Mouse (Mus musculus): ENCODE measurements around the gene Nle1. TPM values are rescaled to one million over a fixed set of nuclear protein-coding genes. Genes with fewer than 3 reads are reported as not detected.

Nle1 gene
- polyA plus RNA-seq (2015; fragmentation: Nextera tagmentation; extraction: Ambion mirVana), result 32.0 and 37.5 TPM in 2 replicates

DNA sequence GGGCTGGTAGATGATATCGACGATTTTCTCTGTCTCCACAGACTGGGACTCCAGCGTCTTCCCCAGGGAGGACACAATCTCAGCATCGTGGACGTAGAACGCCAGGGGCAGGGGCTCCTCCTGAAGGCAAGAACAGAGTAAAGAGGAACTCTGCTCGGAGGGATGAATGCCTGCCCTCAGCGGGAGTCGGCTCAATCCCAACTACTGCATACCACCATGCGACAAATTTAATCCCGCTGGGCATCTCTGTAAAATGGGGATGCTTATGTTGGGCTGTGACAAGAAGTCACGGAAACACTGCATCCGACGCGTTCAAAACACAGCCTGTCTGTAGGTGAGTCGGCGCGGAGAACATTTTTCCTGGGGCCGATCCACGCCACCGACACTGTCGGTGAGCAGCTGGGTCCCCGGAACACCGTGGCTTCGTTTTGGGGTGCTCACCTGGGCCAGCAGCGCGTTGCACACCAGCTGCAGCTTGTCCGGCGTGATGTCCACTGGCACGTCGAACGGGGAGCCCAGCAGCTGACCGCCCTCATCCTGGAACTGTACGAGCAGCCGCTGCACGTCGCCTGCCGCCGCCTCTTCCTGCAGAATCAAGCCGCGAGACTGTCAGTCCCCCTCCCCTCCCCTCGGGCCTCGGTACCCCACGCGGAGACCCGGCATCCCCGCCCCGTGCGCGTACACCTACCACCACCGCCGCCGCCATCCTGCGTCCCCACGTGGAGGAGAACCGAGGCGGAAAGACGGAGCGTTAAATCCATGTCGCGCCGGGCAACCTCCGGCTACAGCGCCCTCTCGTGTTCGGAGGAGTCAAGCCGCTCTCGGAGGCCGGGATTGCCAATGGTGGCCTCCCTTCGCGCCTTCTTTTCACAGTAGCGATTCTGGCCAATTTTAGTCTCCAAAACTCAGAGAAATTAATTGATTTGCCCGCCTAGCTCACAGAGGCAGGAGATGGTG is at the start of gene Nle1:
Gene Nle1, minus strand, starts transcription at position 761 of the 957 bp plus-strand sequence.
- Histone ChIP-seq H3K4me3 (peak within 1 kb of the TSS; percentile 90), H3K27me3 (no peaks in the 10 kb centered on the region), H3K4me2 (replicated peaks) (peak within 1 kb of the TSS; percentile 61), H3K9me3 (no peaks in the 10 kb centered on the region), H3K9ac (replicated peaks) (peak within 1 kb of the TSS; percentile 82), H3K36me3 (peaks cover 26% of the 10 kb centered on the region), H3K27ac (replicated peaks) (no peak within 1 kb of the TSS; the same call in 1 of the 2 replicates), H3K4me1 (peaks cover 14% of the 10 kb centered on the region)
- ATAC-seq (replicated peaks), result peak; percentile 91
- WGBS, result 1% methylated on average over 73 of the region's 73 CpGs

DNA sequence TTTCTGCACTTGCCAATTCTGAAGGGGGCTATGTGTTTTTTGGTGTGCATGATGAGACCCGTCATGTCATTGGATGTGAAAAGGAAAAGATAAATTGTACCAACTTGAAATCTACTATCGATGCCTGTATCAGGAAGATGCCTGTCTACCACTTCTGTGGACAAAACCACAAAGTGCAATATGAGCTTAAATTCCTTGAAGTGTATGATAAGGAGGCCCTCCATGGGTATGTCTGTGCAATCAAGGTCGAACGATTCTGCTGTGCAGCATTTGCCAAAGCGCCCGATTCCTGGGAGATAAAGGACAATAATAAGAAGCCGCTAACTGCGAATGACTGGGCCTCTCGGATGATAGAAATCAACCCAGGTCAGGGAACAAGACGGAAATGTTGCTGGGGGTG is 48.7 kb upstream of the Nle1 start:
- no peak for ATAC-seq (replicated peaks)
- no peak overlapping the region for H3K9ac ChIP-seq (replicated peaks)
- H3K4me1 ChIP-seq, result 0 out of 2 replicates have a peak, but pooled peaks cover 2% of the 10 kb centered on the region
- no peak overlapping the region for H3K4me2 ChIP-seq (replicated peaks)
- no peak overlapping the region for H3K4me3 ChIP-seq
- no peaks in the 10 kb centered on the region for H3K9me3 ChIP-seq
- H3K27me3 ChIP-seq, result peaks cover 30% of the 10 kb centered on the region
- 80% methylated on average over 10 of the region's 10 CpGs for WGBS
- H3K36me3 ChIP-seq, result no peaks in the 10 kb centered on the region
- H3K27ac ChIP-seq (replicated peaks), result no peak overlapping the region

DNA sequence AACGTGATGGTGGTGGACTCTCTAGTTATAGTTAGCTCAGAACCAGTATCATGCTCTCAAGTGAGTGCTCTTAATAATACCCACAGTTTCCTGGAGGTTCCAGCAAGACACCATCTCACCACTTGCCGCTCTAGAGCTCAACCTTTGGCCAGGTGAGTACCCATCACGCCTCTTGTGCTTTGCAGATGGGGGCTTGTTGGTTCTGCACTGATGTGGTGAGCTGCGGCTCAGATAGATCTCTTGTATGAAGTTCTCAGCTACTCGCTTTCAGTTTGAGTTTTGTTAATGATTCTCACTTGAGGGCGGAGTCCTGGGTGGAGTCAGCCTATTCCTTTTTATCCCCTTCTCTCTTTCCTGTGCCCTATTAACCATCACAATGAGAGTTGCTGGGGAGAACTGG is 46.4 kb upstream of the Nle1 start:
- Histone ChIP-seq H3K9ac (replicated peaks) (no peak overlapping the region), H3K4me2 (replicated peaks) (no peak overlapping the region), H3K4me3 (no peak overlapping the region), H3K27ac (replicated peaks) (no peak overlapping the region), H3K4me1 (0 out of 2 replicates have a peak, but pooled peaks cover 3% of the 10 kb centered on the region), H3K27me3 (peaks cover 46% of the 10 kb centered on the region), H3K9me3 (no peaks in the 10 kb centered on the region), H3K36me3 (no peaks in the 10 kb centered on the region)
- 83% methylated on average over 6 of the region's 6 CpGs for WGBS
- no peak for ATAC-seq (replicated peaks)

DNA sequence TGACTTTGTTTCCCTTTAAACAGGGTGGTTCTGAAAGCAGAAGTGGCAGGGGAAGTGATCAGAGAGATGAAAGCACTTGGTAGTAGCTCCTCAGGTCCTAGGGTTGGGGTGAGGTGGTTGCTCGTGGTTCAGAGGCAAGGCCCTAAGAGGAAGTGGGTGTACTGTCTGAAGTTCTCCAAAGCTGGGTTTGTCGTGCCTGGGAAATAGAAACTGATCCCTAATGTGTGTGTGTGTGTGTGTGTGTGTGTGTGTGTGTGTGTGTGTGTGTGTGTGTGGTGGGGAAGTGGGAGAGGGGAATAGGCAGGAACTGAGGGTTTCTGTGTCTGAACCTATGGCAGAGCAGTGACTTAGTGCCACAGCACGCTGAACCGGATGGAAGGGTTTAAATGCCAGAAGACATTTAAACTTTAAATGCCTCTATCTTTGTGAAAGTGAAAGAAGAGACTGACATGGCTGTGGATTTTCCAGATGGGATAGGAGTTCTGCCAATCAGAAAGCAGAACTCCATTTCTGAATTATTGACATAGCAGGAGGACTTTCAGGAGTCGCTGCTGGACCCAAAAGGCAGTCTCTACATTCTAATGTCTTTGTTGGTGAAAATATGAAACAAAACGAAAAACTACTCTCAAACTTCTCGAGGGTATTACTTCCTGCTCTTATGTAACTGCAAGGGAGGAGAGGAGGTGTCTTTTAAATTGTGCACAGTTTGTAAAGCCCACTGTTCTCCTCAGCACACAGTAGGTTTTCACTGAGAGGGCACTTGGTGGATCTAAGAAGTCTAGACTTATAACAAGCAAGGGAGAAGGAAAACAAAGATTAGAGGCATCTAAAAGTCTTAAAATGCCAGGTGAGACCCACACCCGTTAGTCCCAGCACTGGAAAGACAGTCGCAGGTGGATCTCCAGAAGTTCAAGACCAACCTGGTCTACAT is 44.7 kb upstream of the Nle1 start:
- 72% methylated on average over 9 of the region's 9 CpGs for WGBS
- H3K27me3 ChIP-seq, result peaks cover 49% of the 10 kb centered on the region
- no peaks in the 10 kb centered on the region for H3K9me3 ChIP-seq
- no peak overlapping the region for H3K9ac ChIP-seq (replicated peaks)
- no peak overlapping the region for H3K4me2 ChIP-seq (replicated peaks)
- H3K36me3 ChIP-seq, result no peaks in the 10 kb centered on the region
- H3K4me3 ChIP-seq, result no peak overlapping the region
- H3K4me1 ChIP-seq, result 0 out of 2 replicates have a peak, but pooled peaks cover 3% of the 10 kb centered on the region
- ATAC-seq (replicated peaks), result no peak
- H3K27ac ChIP-seq (replicated peaks), result no peak overlapping the region

DNA sequence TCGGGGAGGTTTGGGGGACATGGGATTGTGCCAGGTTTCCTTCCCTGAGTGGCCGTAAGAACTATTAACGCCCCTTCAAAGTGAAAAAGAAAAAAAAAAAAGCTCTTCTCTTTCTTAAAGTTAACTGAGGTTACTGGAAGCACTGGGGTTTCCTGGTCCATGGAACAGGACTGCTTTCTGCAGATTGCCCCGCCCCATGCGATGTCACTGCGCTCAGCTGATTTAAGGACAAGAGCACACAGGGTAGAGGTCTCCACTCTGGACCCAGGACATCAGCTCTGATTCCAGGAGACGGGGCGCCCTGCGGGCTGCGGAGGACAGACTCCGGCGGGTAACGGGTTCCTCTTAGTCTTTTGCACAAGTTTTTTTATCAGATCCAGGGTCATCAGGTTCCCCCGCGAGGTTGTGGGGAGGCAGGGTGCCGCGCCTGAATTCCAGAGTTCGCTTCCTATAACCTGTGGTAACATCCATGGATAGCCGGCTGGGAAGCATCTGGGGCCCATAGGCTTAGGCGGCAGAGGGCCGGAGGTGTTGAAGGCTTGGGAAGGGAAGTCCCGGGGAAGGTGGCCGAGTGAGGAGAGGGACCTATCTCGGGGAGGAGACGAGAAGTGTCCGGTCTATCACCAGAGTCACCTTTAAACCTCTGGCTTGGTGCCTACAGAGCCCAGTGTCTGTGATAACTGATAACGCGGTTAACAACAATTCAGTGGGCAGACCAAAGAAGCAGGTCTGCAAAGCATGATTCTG is 43.8 kb upstream of the Nle1 start:
- Histone ChIP-seq H3K9ac (replicated peaks) (no peak overlapping the region), H3K36me3 (no peaks in the 10 kb centered on the region), H3K4me1 (0 out of 2 replicates have a peak, but pooled peaks cover 3% of the 10 kb centered on the region), H3K27ac (replicated peaks) (no peak overlapping the region), H3K27me3 (peaks cover 47% of the 10 kb centered on the region), H3K4me2 (replicated peaks) (no peak overlapping the region), H3K9me3 (no peaks in the 10 kb centered on the region), H3K4me3 (peak overlapping the region; percentile 6; the same call in 1 of the 2 replicates)
- WGBS, result 12% methylated on average over 28 of the region's 28 CpGs
- no peak for ATAC-seq (replicated peaks)

DNA sequence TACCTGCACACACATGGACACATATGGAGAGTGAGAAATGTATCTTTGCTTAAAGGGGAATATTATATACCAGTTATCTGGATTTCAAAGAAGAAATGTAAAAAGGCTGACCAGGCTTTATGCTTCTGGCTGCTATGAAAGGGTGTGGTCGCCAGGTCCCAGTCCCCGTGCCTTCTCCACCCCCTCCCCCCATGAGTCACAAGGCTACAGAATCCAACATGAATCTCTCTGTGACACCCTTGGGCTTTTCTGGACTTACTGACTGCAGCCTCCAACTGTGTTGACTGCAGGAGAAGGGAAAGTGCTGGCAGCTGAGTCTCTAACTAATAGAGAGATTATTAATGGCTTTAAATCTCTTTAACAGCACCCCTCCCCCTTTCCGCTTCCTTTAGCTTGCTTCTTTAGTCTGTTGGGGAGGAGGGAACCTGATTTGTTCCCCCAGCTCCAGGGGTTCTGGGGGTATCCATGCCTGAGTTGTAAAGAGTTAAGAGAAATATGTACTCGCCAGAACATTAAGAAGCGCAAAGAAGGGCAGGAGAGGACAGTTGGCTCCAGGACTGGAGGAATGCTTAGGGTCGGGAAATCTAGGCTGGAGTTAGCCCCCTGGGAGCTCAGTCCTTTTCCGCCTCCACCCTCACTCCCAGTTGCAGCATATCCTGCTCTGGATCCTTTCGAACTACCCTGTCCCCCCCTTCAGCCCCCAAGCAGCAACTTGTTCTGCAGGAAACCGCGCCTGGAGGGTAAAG is 42.7 kb upstream of the Nle1 start, which contains the start of gene Slfn5:
Gene Slfn5, plus strand, starts transcription at position 614 of the 746 bp plus-strand sequence.
- Histone ChIP-seq H3K9ac (replicated peaks) (no peak within 1 kb of the TSS), H3K27me3 (peaks cover 47% of the 10 kb centered on the region), H3K27ac (replicated peaks) (no peak within 1 kb of the TSS), H3K9me3 (no peaks in the 10 kb centered on the region), H3K36me3 (no peaks in the 10 kb centered on the region), H3K4me1 (0 out of 2 replicates have a peak, but pooled peaks cover 3% of the 10 kb centered on the region), H3K4me2 (replicated peaks) (no peak within 1 kb of the TSS), H3K4me3 (peak within 1 kb of the TSS; percentile 6; the same call in 1 of the 2 replicates)
- ATAC-seq (replicated peaks), result no peak
- WGBS, result 10% methylated on average over 10 of the region's 10 CpGs

DNA sequence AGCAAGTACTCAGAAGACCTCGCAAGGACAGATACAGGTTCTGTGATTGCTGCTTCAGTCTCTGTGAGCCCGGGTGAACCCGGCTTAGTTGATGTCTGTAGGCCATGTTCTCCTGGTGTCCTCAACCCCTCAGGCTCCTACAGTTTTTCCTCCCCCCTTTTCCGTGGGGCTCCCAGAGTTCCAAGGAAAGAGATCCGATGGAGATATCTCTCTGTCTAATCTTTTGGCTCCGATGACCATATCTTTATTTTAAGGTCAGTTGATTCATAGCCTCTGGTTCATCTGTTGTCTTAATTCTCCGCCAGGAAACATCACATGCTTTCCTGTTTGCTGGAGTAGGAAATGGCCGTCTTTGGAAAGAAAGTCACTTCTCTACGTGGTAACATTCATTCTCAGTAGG is 40.8 kb upstream of the Nle1 start:
- Histone ChIP-seq H3K9ac (replicated peaks) (no peak overlapping the region), H3K27ac (replicated peaks) (no peak overlapping the region), H3K36me3 (no peaks in the 10 kb centered on the region), H3K4me3 (no peak overlapping the region), H3K27me3 (peaks cover 41% of the 10 kb centered on the region), H3K9me3 (no peaks in the 10 kb centered on the region), H3K4me1 (0 out of 2 replicates have a peak, but pooled peaks cover 3% of the 10 kb centered on the region), H3K4me2 (replicated peaks) (no peak overlapping the region)
- ATAC-seq (replicated peaks), result no peak
- WGBS, result 91% methylated on average over 9 of the region's 9 CpGs

DNA sequence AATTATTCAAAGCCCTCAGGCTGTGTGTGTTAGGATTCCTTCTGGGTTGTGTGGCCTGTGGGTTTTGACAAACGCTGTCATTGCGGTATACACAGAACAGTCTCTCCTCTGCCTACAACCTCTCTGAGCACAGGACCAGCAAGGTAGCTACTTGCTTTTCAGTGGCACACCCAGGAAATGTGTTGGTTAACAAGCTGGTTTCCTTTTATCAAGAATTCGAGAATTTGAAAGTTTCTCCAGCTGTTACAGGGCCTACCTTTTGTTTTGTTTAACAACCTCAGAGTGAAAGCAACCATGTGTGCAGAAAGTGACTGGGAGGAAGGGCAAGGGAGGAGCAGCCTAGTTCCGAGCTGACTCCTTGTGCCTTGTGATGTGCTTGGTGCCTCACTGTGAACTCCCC is 39.2 kb upstream of the Nle1 start:
- ATAC-seq (replicated peaks), result no peak
- Histone ChIP-seq H3K9ac (replicated peaks) (no peak overlapping the region), H3K27me3 (peaks cover 25% of the 10 kb centered on the region), H3K4me1 (0 out of 2 replicates have a peak, but pooled peaks cover 3% of the 10 kb centered on the region), H3K36me3 (no peaks in the 10 kb centered on the region), H3K4me3 (no peak overlapping the region), H3K27ac (replicated peaks) (no peak overlapping the region), H3K9me3 (no peaks in the 10 kb centered on the region), H3K4me2 (replicated peaks) (no peak overlapping the region)
- WGBS, result 46% methylated on average over 4 of the region's 4 CpGs

DNA sequence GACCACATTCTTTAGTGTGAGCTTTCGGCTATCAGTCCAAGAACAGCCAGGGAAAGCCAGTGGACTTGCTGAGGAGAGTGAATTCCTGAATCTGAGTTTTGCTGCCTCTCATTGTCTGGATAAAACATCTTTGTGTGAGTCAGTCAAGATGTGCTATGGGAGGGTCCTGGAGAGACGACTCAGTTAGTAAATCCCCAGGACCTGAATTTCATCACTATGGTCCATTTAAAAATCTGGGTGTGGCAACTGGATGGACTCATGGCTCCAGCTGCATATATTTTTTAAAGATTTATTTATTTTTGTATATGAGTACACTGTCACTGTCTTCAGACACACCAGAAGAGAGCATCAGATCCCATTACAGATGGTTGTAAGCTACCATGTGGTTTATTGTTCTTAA is 37.4 kb upstream of the Nle1 start:
- Histone ChIP-seq H3K9me3 (no peaks in the 10 kb centered on the region), H3K4me2 (replicated peaks) (no peak overlapping the region), H3K4me3 (no peak overlapping the region), H3K27ac (replicated peaks) (no peak overlapping the region), H3K27me3 (peaks cover 9% of the 10 kb centered on the region), H3K9ac (replicated peaks) (no peak overlapping the region), H3K4me1 (no peaks in the 10 kb centered on the region), H3K36me3 (no peaks in the 10 kb centered on the region)
- 67% methylated on average over 2 of the region's 2 CpGs for WGBS
- ATAC-seq (replicated peaks), result no peak

DNA sequence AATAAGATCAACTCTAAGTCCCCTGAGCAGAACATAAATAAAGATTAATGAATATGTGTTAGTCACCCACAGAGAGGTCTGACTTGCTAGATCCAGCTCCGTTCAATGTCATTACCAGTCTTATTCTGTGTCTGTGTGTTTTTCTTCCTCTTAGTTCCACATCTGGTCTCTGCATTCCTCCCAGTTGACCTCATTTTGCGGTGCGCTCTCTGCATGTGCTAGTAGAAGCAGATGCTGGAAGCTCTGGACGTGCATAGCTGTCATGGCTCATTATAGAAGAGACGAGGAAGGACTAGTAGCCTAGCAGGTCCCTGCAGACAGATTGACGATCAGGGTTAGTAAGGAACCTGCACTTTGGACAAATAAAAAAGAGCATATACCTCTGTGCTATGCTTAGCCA is 35.1 kb upstream of the Nle1 start:
- 86% methylated on average over 6 of the region's 6 CpGs for WGBS
- Histone ChIP-seq H3K4me3 (no peak overlapping the region), H3K27me3 (no peaks in the 10 kb centered on the region), H3K4me1 (no peaks in the 10 kb centered on the region), H3K36me3 (no peaks in the 10 kb centered on the region), H3K9ac (replicated peaks) (no peak overlapping the region), H3K4me2 (replicated peaks) (no peak overlapping the region), H3K9me3 (no peaks in the 10 kb centered on the region), H3K27ac (replicated peaks) (no peak overlapping the region)
- no peak for ATAC-seq (replicated peaks)

DNA sequence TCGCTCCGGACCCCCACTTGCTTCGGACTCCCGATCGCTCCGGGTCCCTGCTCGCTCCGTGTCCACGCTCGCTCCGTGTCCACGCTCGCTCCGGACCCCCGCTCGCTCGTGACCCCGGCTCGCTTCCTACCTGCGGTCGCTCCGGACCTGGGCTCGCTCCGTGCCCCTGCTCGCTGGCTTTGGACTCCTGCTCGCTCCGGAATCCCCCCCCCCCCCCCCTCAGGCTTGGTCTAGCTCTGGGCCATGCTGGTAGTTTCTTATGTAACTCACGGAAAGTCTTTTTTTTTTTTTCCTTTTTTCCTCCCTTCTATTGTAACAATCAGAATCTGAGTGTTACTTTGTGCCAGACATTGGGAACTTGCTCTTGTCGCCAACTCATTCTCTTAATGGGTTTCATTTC is 25.0 kb upstream of the Nle1 start:
- Histone ChIP-seq H3K36me3 (no peaks in the 10 kb centered on the region), H3K4me1 (peaks cover 10% of the 10 kb centered on the region), H3K4me2 (replicated peaks) (peak overlapping the region; percentile 98), H3K27ac (replicated peaks) (no peak overlapping the region), H3K9ac (replicated peaks) (0 out of 2 replicates have a peak overlapping the region, but pooled peaks have one; percentile 40), H3K27me3 (peaks cover 47% of the 10 kb centered on the region), H3K9me3 (no peaks in the 10 kb centered on the region), H3K4me3 (peak overlapping the region; percentile 51)
- ATAC-seq (replicated peaks), result no peak
- WGBS, result 2% methylated on average over 29 of the region's 29 CpGs
